Mouse (Mus musculus) MEL (cell line): Measurements from ENCODE around the gene Rlf.

ENCODE experiments used
- CTCF ChIP-seq, 3 experiments: IDR thresholded peaks in 2 of 3; conservative IDR thresholded peaks in 1 of 3; 2 replicates each; pipeline ENCODE4 v1.5.1; 2011 to 2012; ENCODE audit warnings: low read length in 3 of 3, low read depth in 2 of 3, mild to moderate bottlenecking in 2 of 3, improper control_type of control experiment in 1 of 3, inconsistent platforms in 1 of 3, mixed read lengths in 1 of 3, moderate library complexity in 1 of 3; ENCODE audit not compliant: control insufficient read depth in 1 of 3, insufficient read depth in 1 of 3, poor library complexity in 1 of 3, severe bottlenecking in 1 of 3
- EP300 ChIP-seq, 2 experiments: IDR thresholded peaks; 2 replicates each; pipeline ENCODE4 v1.6.1; 2011; ENCODE audit warnings: improper control_type of control experiment in 2 of 2, low read length in 2 of 2, low read depth in 1 of 2, mild to moderate bottlenecking in 1 of 2
- POLR2A ChIP-seq, 2 experiments: IDR thresholded peaks; 2 replicates each; pipeline ENCODE4 v1.6.1; 2011 to 2012; ENCODE audit warnings: low read length in 2 of 2, mild to moderate bottlenecking in 2 of 2, control low read depth in 1 of 2, improper control_type of control experiment in 1 of 2, low read depth in 1 of 2, moderate library complexity in 1 of 2; ENCODE audit not compliant: control insufficient read depth in 1 of 2, insufficient read depth in 1 of 2, poor library complexity in 1 of 2
- POLR2AphosphoS2 ChIP-seq: IDR thresholded peaks from 2 replicates; pipeline ENCODE4 v1.6.1; 2011; ENCODE audit warnings: low read length, improper control_type of control experiment
- TCF12 ChIP-seq: IDR thresholded peaks from 2 replicates; pipeline ENCODE4 v1.6.1; 2014; ENCODE audit warnings: low read depth, mild to moderate bottlenecking, inconsistent platforms, low read length, improper control_type of control experiment, moderate library complexity
- ZMIZ1 ChIP-seq: IDR thresholded peaks from 2 replicates; pipeline ENCODE4 v1.6.1; 2012; ENCODE audit warnings: low read depth, mild to moderate bottlenecking, inconsistent platforms, low read length, improper control_type of control experiment, moderate library complexity

- TF ChIP-seq POLR2A (IDR thresholded peaks at IDR 0.05; ENCODE audit: control insufficient read depth in 1 of 2, insufficient read depth in 1 of 2, low read depth in 1 of 2, low read length in 2 of 2, poor library complexity in 1 of 2) (no peak), POLR2AphosphoS2 (no peak), ZMIZ1 (no peak), TCF12 (no peak), EP300 (IDR thresholded peaks at IDR 0.05; ENCODE audit: low read depth in 1 of 2, low read length in 2 of 2) (no peak), CTCF (IDR thresholded peaks at IDR 0.05 in 2 of 3, conservative IDR thresholded peaks at IDR 0.05 in 1 of 3; ENCODE audit: control insufficient read depth in 1 of 3, insufficient read depth in 1 of 3, low read depth in 2 of 3, low read length in 3 of 3, poor library complexity in 1 of 3, severe bottlenecking in 1 of 3) (no peak)
These were observed 12.2 kb upstream of the Rlf start for GRCm38 (mm10) chr4:121227072-121227471.
